Mouse (Mus musculus) spleen, adult 2 months (tissue): ENCODE results near the gene Elp1.

Experiments used
- CTCF ChIP-seq: fragments of 200-500 bp; IDR thresholded peaks from 2 replicates; pipeline ENCODE4 v1.5.1; 2011; ENCODE audit warnings: mild to moderate bottlenecking, inconsistent platforms; ENCODE audit not compliant: insufficient read depth, insufficient read length, insufficient replicate concordance; ENCODE audit errors: extremely low read depth
- POLR2A ChIP-seq: fragments of 200-500 bp; IDR thresholded peaks from 2 replicates; pipeline ENCODE4 v1.6.1; 2011; ENCODE audit warnings: low read depth, low read length, inconsistent platforms

DNA sequence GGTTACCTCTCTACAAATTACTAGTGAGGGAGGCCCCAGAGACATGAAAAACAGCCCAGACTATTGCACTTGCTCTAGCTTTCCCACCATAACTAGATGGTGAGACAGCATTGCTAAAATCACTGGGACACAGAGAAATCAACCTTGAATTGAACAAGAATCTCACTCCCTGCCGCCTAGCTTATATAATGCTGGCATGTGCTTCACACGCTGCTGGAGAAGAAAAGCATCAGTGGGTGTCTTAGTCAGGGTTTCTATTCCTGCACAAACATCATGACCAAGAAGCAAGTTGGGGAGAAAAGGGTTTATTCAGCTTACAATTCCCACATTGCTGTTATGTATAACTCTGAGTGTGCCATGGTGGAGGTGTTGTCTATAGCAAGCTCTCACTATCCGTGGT is 89.0 kb downstream of the Elp1 start:
- TF ChIP-seq CTCF (no peak), POLR2A (no peak)
